In genomic region chr4:43655656-43656338, GRCm38 (mm10) we compare ENCODE assay signal across 8 mouse cellular contexts. TPM values are rescaled to one million over a fixed set of nuclear protein-coding genes. Genes with fewer than 3 reads are reported as not detected.
DNase-seq lines count a peak whose midpoint lies in the region; ATAC-seq and TF ChIP-seq lines count a peak whose summit lies in the region.

No protein-coding gene starts in this region.

- no peaks in the 10 kb centered on the region for H3K36me3 ChIP-seq in lung, postnatal 0 days (ENCODE audit: insufficient read depth, low read length)
- H3K36me3 ChIP-seq in forebrain, embryonic 11.5 days (ENCODE audit: control insufficient read depth, insufficient read depth, low read length), result no peaks in the 10 kb centered on the region
- H3K36me3 ChIP-seq in kidney, postnatal 0 days (ENCODE audit: insufficient read depth, low read length), result no peaks in the 10 kb centered on the region
- H3K36me3 ChIP-seq in neural tube, embryonic 12.5 days, result peaks cover 9% of the 10 kb centered on the region; the same call in 1 of the 2 replicates

- H3K4me1 ChIP-seq in lung, postnatal 0 days (ENCODE audit: insufficient read depth, low read depth, low read length), result peaks cover 5% of the 10 kb centered on the region; the same call in 1 of the 2 replicates
- peaks cover 4% of the 10 kb centered on the region; the same call in 1 of the 2 replicates for H3K4me1 ChIP-seq in forebrain, embryonic 11.5 days (replicated peaks; ENCODE audit: control insufficient read depth, insufficient read depth, low read length)
- H3K4me1 ChIP-seq in kidney, postnatal 0 days (replicated peaks; ENCODE audit: insufficient read depth, low read length), result no peaks in the 10 kb centered on the region
- H3K4me1 ChIP-seq in neural tube, embryonic 12.5 days, result peaks cover 20% of the 10 kb centered on the region

- no peaks in the 10 kb centered on the region for H3K27me3 ChIP-seq in lung, postnatal 0 days (replicated peaks; ENCODE audit: insufficient read depth, low read length)
- H3K27me3 ChIP-seq in forebrain, embryonic 11.5 days (ENCODE audit: control insufficient read depth, insufficient read depth, low read length), result no peaks in the 10 kb centered on the region
- no peaks in the 10 kb centered on the region for H3K27me3 ChIP-seq in kidney, postnatal 0 days (ENCODE audit: insufficient read depth, low read length)
- 0 out of 2 replicates have a peak, but pooled peaks cover 3% of the 10 kb centered on the region for H3K27me3 ChIP-seq in neural tube, embryonic 12.5 days (replicated peaks)

- peak overlapping the region; percentile 83 for H3K4me2 ChIP-seq in lung, postnatal 0 days (replicated peaks; ENCODE audit: low read depth, low read length)
- peak overlapping the region; percentile 80 for H3K4me2 ChIP-seq in forebrain, embryonic 11.5 days (ENCODE audit: low read depth, low read length, severe bottlenecking)
- H3K4me2 ChIP-seq in kidney, postnatal 0 days (ENCODE audit: low read length), result peak overlapping the region; percentile 67
- H3K4me2 ChIP-seq in neural tube, embryonic 12.5 days (replicated peaks), result peak overlapping the region; percentile 85

- no peaks in the 10 kb centered on the region for H3K9me3 ChIP-seq in lung, postnatal 0 days (ENCODE audit: low read length)
- H3K9me3 ChIP-seq in forebrain, embryonic 11.5 days (ENCODE audit: control insufficient read depth, low read length), result no peaks in the 10 kb centered on the region
- no peaks in the 10 kb centered on the region for H3K9me3 ChIP-seq in kidney, postnatal 0 days (replicated peaks; ENCODE audit: low read length)
- H3K9me3 ChIP-seq in neural tube, embryonic 12.5 days, result no peaks in the 10 kb centered on the region

- DNase-seq in lung, postnatal 0 days (ENCODE audit: low spot score), result no peak
- no peak for DNase-seq in lung, postnatal 10 days
- no peak for DNase-seq in forebrain, embryonic 11.5 days (ENCODE audit: low spot score)
- peak; percentile 21 for DNase-seq in kidney, postnatal 0 days (ENCODE audit: low spot score)
- no peak for DNase-seq in cerebellum, adult 9-11 months
- DNase-seq in cerebellum, postnatal 10 days, result no peak
- no peak for DNase-seq in ovary, adult 18-20 months (ENCODE audit: low spot score)

- 11% methylated on average over 23 of the region's 34 CpGs for WGBS in lung, postnatal 0 days
- WGBS in forebrain, embryonic 11.5 days, result 5% methylated on average over 34 of the region's 34 CpGs
- WGBS in kidney, postnatal 0 days, result 4% methylated on average over 34 of the region's 34 CpGs
- WGBS in neural tube, embryonic 12.5 days, result 6% methylated on average over 34 of the region's 34 CpGs

- no peak for TF ChIP-seq EP300 in lung, postnatal 0 days (IDR thresholded peaks at IDR 0.05)

- H3K27ac ChIP-seq in lung, postnatal 0 days (ENCODE audit: low read length), result peak overlapping the region; percentile 86
- peak overlapping the region; percentile 79 for H3K27ac ChIP-seq in forebrain, embryonic 11.5 days (ENCODE audit: low read depth, low read length)
- H3K27ac ChIP-seq in kidney, postnatal 0 days, result peak overlapping the region; percentile 97
- peak overlapping the region; percentile 87 for H3K27ac ChIP-seq in neural tube, embryonic 12.5 days

- no peak; the same call in 1 of the 2 replicates for TF ChIP-seq CTCF in lung, postnatal 0 days (IDR thresholded peaks at IDR 0.05)
- peak; percentile 13; the same call in 1 of the 2 replicates for TF ChIP-seq CTCF in kidney, postnatal 0 days (IDR thresholded peaks at IDR 0.05; ENCODE audit: low read depth)

- ATAC-seq in lung, postnatal 0 days, result peak; percentile 16
- peak; percentile 37; the same call in 1 of the 2 replicates for ATAC-seq in forebrain, embryonic 11.5 days (replicated peaks; ENCODE audit: low FRiP score)
- ATAC-seq in kidney, postnatal 0 days (replicated peaks; ENCODE audit: low FRiP score, low read depth), result peak; percentile 59
- peak; percentile 56 for ATAC-seq in neural tube, embryonic 12.5 days (ENCODE audit: low FRiP score, low read depth)

- H3K4me3 ChIP-seq in lung, postnatal 0 days (ENCODE audit: low read depth, low read length), result peak overlapping the region; percentile 61
- H3K4me3 ChIP-seq in forebrain, embryonic 11.5 days (ENCODE audit: low read depth, low read length), result peak overlapping the region; percentile 60
- peak overlapping the region; percentile 92 for H3K4me3 ChIP-seq in kidney, postnatal 0 days (replicated peaks; ENCODE audit: low read depth, low read length)
- peak overlapping the region; percentile 81 for H3K4me3 ChIP-seq in neural tube, embryonic 12.5 days

- H3K9ac ChIP-seq in lung, postnatal 0 days (replicated peaks; ENCODE audit: low read depth), result peak overlapping the region; percentile 66
- peak overlapping the region; percentile 82 for H3K9ac ChIP-seq in forebrain, embryonic 11.5 days (ENCODE audit: low read length)
- peak overlapping the region; percentile 93 for H3K9ac ChIP-seq in kidney, postnatal 0 days (ENCODE audit: low read depth, low read length)
- H3K9ac ChIP-seq in neural tube, embryonic 12.5 days, result peak overlapping the region; percentile 90

RNA-seq across cellular contexts. Expression of gene Hint2, which starts 0.5 kb away (rescaled TPM):
- 128 and 132 TPM in 2 replicates for polyA plus RNA-seq in lung, postnatal 0 days (2015; fragmentation: Nextera tagmentation; extraction: Ambion mirVana)
- 64.1 and 66.8 TPM in 2 replicates for polyA plus RNA-seq in forebrain, embryonic 11.5 days (2014; fragmentation: Nextera tagmentation; extraction: Ambion mirVana)
- polyA plus RNA-seq in kidney, postnatal 0 days (2015; fragmentation: Nextera tagmentation; extraction: Ambion mirVana), result 236 and 263 TPM in 2 replicates
- 71.0 and 74.6 TPM in 2 replicates for polyA plus RNA-seq in neural tube, embryonic 12.5 days (2016; fragmentation: Nextera tagmentation; extraction: Ambion mirVana)

RNA-seq across cellular contexts. Expression of gene Spag8, which starts 2.4 kb away (rescaled TPM):
- polyA plus RNA-seq in lung, postnatal 0 days (2015; fragmentation: Nextera tagmentation; extraction: Ambion mirVana), result 10.4 and 10.8 TPM in 2 replicates
- 1.7 and 2.3 TPM in 2 replicates for polyA plus RNA-seq in forebrain, embryonic 11.5 days (2014; fragmentation: Nextera tagmentation; extraction: Ambion mirVana)
- 0.79 and 0.96 TPM in 2 replicates for polyA plus RNA-seq in kidney, postnatal 0 days (2015; fragmentation: Nextera tagmentation; extraction: Ambion mirVana)
- 2.7 and 3.0 TPM in 2 replicates for polyA plus RNA-seq in neural tube, embryonic 12.5 days (2016; fragmentation: Nextera tagmentation; extraction: Ambion mirVana)

RNA-seq across cellular contexts. Expression of gene Tmem8b, which starts 13.0 kb away (rescaled TPM):
- 2.5 and 3.1 TPM in 2 replicates for polyA plus RNA-seq in lung, postnatal 0 days (2015; fragmentation: Nextera tagmentation; extraction: Ambion mirVana)
- polyA plus RNA-seq in forebrain, embryonic 11.5 days (2014; fragmentation: Nextera tagmentation; extraction: Ambion mirVana), result 5.2 and 6.4 TPM in 2 replicates
- polyA plus RNA-seq in kidney, postnatal 0 days (2015; fragmentation: Nextera tagmentation; extraction: Ambion mirVana), result 2.0 and 2.2 TPM in 2 replicates
- polyA plus RNA-seq in neural tube, embryonic 12.5 days (2016; fragmentation: Nextera tagmentation; extraction: Ambion mirVana), result 11.8 and 14.2 TPM in 2 replicates

RNA-seq across cellular contexts. Expression of gene Fam221b, which starts 13.1 kb away (rescaled TPM):
- 2.5 TPM in 2 replicates for polyA plus RNA-seq in lung, postnatal 0 days (2015; fragmentation: Nextera tagmentation; extraction: Ambion mirVana)
- polyA plus RNA-seq in forebrain, embryonic 11.5 days (2014; fragmentation: Nextera tagmentation; extraction: Ambion mirVana), result 2.5 and 2.7 TPM in 2 replicates
- 2.9 and 3.8 TPM in 2 replicates for polyA plus RNA-seq in kidney, postnatal 0 days (2015; fragmentation: Nextera tagmentation; extraction: Ambion mirVana)
- 3.2 and 3.3 TPM in 2 replicates for polyA plus RNA-seq in neural tube, embryonic 12.5 days (2016; fragmentation: Nextera tagmentation; extraction: Ambion mirVana)

RNA-seq across cellular contexts. Expression of gene Npr2, which starts 24.1 kb away (rescaled TPM):
- polyA plus RNA-seq in lung, postnatal 0 days (2015; fragmentation: Nextera tagmentation; extraction: Ambion mirVana), result 11.9 and 12.8 TPM in 2 replicates
- polyA plus RNA-seq in forebrain, embryonic 11.5 days (2014; fragmentation: Nextera tagmentation; extraction: Ambion mirVana), result 9.8 and 10.8 TPM in 2 replicates
- polyA plus RNA-seq in kidney, postnatal 0 days (2015; fragmentation: Nextera tagmentation; extraction: Ambion mirVana), result 7.2 and 8.6 TPM in 2 replicates
- 45.4 and 60.1 TPM in 2 replicates for polyA plus RNA-seq in neural tube, embryonic 12.5 days (2016; fragmentation: Nextera tagmentation; extraction: Ambion mirVana)
